Mouse (Mus musculus) MEL (cell line): ENCODE measurements around the gene Mov10l1.

Experiments
- CTCF ChIP-seq, 3 experiments: IDR thresholded peaks in 2 of 3; conservative IDR thresholded peaks in 1 of 3; 2 replicates each; pipeline ENCODE4 v1.5.1; 2011 to 2012; ENCODE audit warnings: low read length in 3 of 3, low read depth in 2 of 3, mild to moderate bottlenecking in 2 of 3, improper control_type of control experiment in 1 of 3, inconsistent platforms in 1 of 3, mixed read lengths in 1 of 3, moderate library complexity in 1 of 3; ENCODE audit not compliant: control insufficient read depth in 1 of 3, insufficient read depth in 1 of 3, poor library complexity in 1 of 3, severe bottlenecking in 1 of 3
- EP300 ChIP-seq, 2 experiments: IDR thresholded peaks; 2 replicates each; pipeline ENCODE4 v1.6.1; 2011; ENCODE audit warnings: improper control_type of control experiment in 2 of 2, low read length in 2 of 2, low read depth in 1 of 2, mild to moderate bottlenecking in 1 of 2
- NRF1 ChIP-seq: IDR thresholded peaks from 2 replicates; pipeline ENCODE4 v1.6.1; 2014; ENCODE audit warnings: low read depth, mild to moderate bottlenecking, inconsistent platforms, low read length, improper control_type of control experiment, moderate library complexity; ENCODE audit not compliant: poor library complexity, insufficient read depth, severe bottlenecking
- POLR2A ChIP-seq, 2 experiments: IDR thresholded peaks; 2 replicates each; pipeline ENCODE4 v1.6.1; 2011 to 2012; ENCODE audit warnings: low read length in 2 of 2, mild to moderate bottlenecking in 2 of 2, control low read depth in 1 of 2, improper control_type of control experiment in 1 of 2, low read depth in 1 of 2, moderate library complexity in 1 of 2; ENCODE audit not compliant: control insufficient read depth in 1 of 2, insufficient read depth in 1 of 2, poor library complexity in 1 of 2
- RCOR1 ChIP-seq: IDR thresholded peaks from 2 replicates; pipeline ENCODE4 v1.6.1; 2012; ENCODE audit warnings: low read depth, mild to moderate bottlenecking, inconsistent platforms, low read length, improper control_type of control experiment
- SIN3A ChIP-seq: IDR thresholded peaks from 2 replicates; pipeline ENCODE4 v1.6.1; 2012; ENCODE audit warnings: low read length, improper control_type of control experiment, inconsistent platforms

GRCm38 (mm10) chr15:88934141-88934540 is 48.6 kb upstream of the Mov10l1 start:
- TF ChIP-seq CTCF (IDR thresholded peaks at IDR 0.05 in 2 of 3, conservative IDR thresholded peaks at IDR 0.05 in 1 of 3; ENCODE audit: control insufficient read depth in 1 of 3, insufficient read depth in 1 of 3, low read depth in 2 of 3, low read length in 3 of 3, poor library complexity in 1 of 3, severe bottlenecking in 1 of 3) (no peak), POLR2A (IDR thresholded peaks at IDR 0.05; ENCODE audit: control insufficient read depth in 1 of 2, insufficient read depth in 1 of 2, low read depth in 1 of 2, low read length in 2 of 2, poor library complexity in 1 of 2) (no peak), EP300 (IDR thresholded peaks at IDR 0.05; ENCODE audit: low read depth in 1 of 2, low read length in 2 of 2) (no peak), NRF1 (no peak), SIN3A (no peak), RCOR1 (no peak)
